Mouse (Mus musculus): Measurements from ENCODE around the gene Nuak2. TPM values are rescaled to one million over a fixed set of nuclear protein-coding genes. Genes with fewer than 3 reads are reported as not detected.

Nuak2 gene
- polyA plus RNA-seq, 1 experiment: 1.7 TPM

GRCm38 (mm10) chr1:132372354-132372753 is 56.4 kb downstream of the Nuak2 start:
- Histone ChIP-seq H3K4me1 (peaks cover 92% of the 10 kb centered on the region), H3K9me3 (no peaks in the 10 kb centered on the region), H3K27me3 (replicated peaks) (peaks cover 54% of the 10 kb centered on the region), H3K36me3 (replicated peaks; ENCODE audit: low read length) (no peaks in the 10 kb centered on the region), H3K4me3 (replicated peaks) (no peak overlapping the region)
- TF ChIP-seq GATA1 (IDR thresholded peaks at IDR 0.05; ENCODE audit: borderline replicate concordance, low read length): no peak
- no peak for TF ChIP-seq FLI1 (IDR thresholded peaks at IDR 0.05; ENCODE audit: low read length)

GRCm38 (mm10) chr1:132372896-132373534 is 57.1 kb downstream of the Nuak2 start:
- no peaks in the 10 kb centered on the region for H3K36me3 ChIP-seq (replicated peaks; ENCODE audit: low read length)
- H3K4me3 ChIP-seq (replicated peaks): no peak overlapping the region
- H3K4me1 ChIP-seq: peaks cover 92% of the 10 kb centered on the region
- peaks cover 61% of the 10 kb centered on the region for H3K27me3 ChIP-seq (replicated peaks)
- TF ChIP-seq GATA1 (IDR thresholded peaks at IDR 0.05; ENCODE audit: borderline replicate concordance, low read length) (no peak), FLI1 (IDR thresholded peaks at IDR 0.05; ENCODE audit: low read length) (no peak)
- H3K9me3 ChIP-seq: no peaks in the 10 kb centered on the region

- Histone ChIP-seq H3K36me3 (replicated peaks; ENCODE audit: low read length) (no peaks in the 10 kb centered on the region), H3K9me3 (no peaks in the 10 kb centered on the region), H3K4me3 (replicated peaks) (peak overlapping the region; percentile 48), H3K4me1 (peaks cover 87% of the 10 kb centered on the region), H3K27me3 (replicated peaks) (peaks cover 73% of the 10 kb centered on the region)
- TF ChIP-seq GATA1 (IDR thresholded peaks at IDR 0.05; ENCODE audit: borderline replicate concordance, low read length): no peak
- no peak for TF ChIP-seq FLI1 (IDR thresholded peaks at IDR 0.05; ENCODE audit: low read length)
Observed at GRCm38 (mm10) chr1:132374140-132374872, 58.4 kb downstream of the Nuak2 start.

- peaks cover 87% of the 10 kb centered on the region for H3K4me1 ChIP-seq
- H3K9me3 ChIP-seq: no peaks in the 10 kb centered on the region
- H3K36me3 ChIP-seq (replicated peaks; ENCODE audit: low read length): no peaks in the 10 kb centered on the region
- peaks cover 78% of the 10 kb centered on the region for H3K27me3 ChIP-seq (replicated peaks)
- H3K4me3 ChIP-seq (replicated peaks): no peak overlapping the region
- TF ChIP-seq GATA1 (IDR thresholded peaks at IDR 0.05; ENCODE audit: borderline replicate concordance, low read length): no peak
- no peak for TF ChIP-seq FLI1 (IDR thresholded peaks at IDR 0.05; ENCODE audit: low read length)
Observed at GRCm38 (mm10) chr1:132374873-132375244, 58.9 kb downstream of the Nuak2 start.

GRCm38 (mm10) chr1:132375256-132375655 is 59.3 kb downstream of the Nuak2 start:
- TF ChIP-seq GATA1 (IDR thresholded peaks at IDR 0.05; ENCODE audit: borderline replicate concordance, low read length) (no peak), FLI1 (IDR thresholded peaks at IDR 0.05; ENCODE audit: low read length) (no peak)
- Histone ChIP-seq H3K4me1 (peaks cover 83% of the 10 kb centered on the region), H3K4me3 (replicated peaks) (no peak overlapping the region), H3K27me3 (replicated peaks) (peaks cover 82% of the 10 kb centered on the region), H3K9me3 (no peaks in the 10 kb centered on the region), H3K36me3 (replicated peaks; ENCODE audit: low read length) (no peaks in the 10 kb centered on the region)

- Histone ChIP-seq H3K27me3 (replicated peaks) (peaks cover 91% of the 10 kb centered on the region), H3K4me1 (peaks cover 78% of the 10 kb centered on the region), H3K4me3 (replicated peaks) (no peak overlapping the region), H3K36me3 (replicated peaks; ENCODE audit: low read length) (no peaks in the 10 kb centered on the region), H3K9me3 (no peaks in the 10 kb centered on the region)
- TF ChIP-seq GATA1 (IDR thresholded peaks at IDR 0.05; ENCODE audit: borderline replicate concordance, low read length) (no peak), FLI1 (IDR thresholded peaks at IDR 0.05; ENCODE audit: low read length) (no peak)
Observed at GRCm38 (mm10) chr1:132376211-132377054, 60.5 kb downstream of the Nuak2 start.

- no peak overlapping the region for H3K4me3 ChIP-seq (replicated peaks)
- peaks cover 93% of the 10 kb centered on the region for H3K27me3 ChIP-seq (replicated peaks)
- H3K4me1 ChIP-seq: peaks cover 77% of the 10 kb centered on the region
- H3K9me3 ChIP-seq: no peaks in the 10 kb centered on the region
- H3K36me3 ChIP-seq (replicated peaks; ENCODE audit: low read length): no peaks in the 10 kb centered on the region
- TF ChIP-seq GATA1 (IDR thresholded peaks at IDR 0.05; ENCODE audit: borderline replicate concordance, low read length) (no peak), FLI1 (IDR thresholded peaks at IDR 0.05; ENCODE audit: low read length) (no peak)
Observed at GRCm38 (mm10) chr1:132377055-132377365, 61.1 kb downstream of the Nuak2 start.

GRCm38 (mm10) chr1:132377811-132378210 is 61.9 kb downstream of the Nuak2 start:
- H3K9me3 ChIP-seq: no peaks in the 10 kb centered on the region
- no peaks in the 10 kb centered on the region for H3K36me3 ChIP-seq (replicated peaks; ENCODE audit: low read length)
- TF ChIP-seq GATA1 (IDR thresholded peaks at IDR 0.05; ENCODE audit: borderline replicate concordance, low read length): no peak
- no peak for TF ChIP-seq FLI1 (IDR thresholded peaks at IDR 0.05; ENCODE audit: low read length)
- peaks cover 96% of the 10 kb centered on the region for H3K27me3 ChIP-seq (replicated peaks)
- peaks cover 76% of the 10 kb centered on the region for H3K4me1 ChIP-seq
- H3K4me3 ChIP-seq (replicated peaks): no peak overlapping the region

GRCm38 (mm10) chr1:132380550-132381100 is 64.7 kb downstream of the Nuak2 start:
- Histone ChIP-seq H3K4me3 (replicated peaks) (no peak overlapping the region), H3K36me3 (replicated peaks; ENCODE audit: low read length) (no peaks in the 10 kb centered on the region)

More at GRCm38 (mm10) chr1:132380550-132381100, 64.7 kb downstream of the Nuak2 start:
- H3K27me3 ChIP-seq (replicated peaks): peaks cover 97% of the 10 kb centered on the region
- peaks cover 64% of the 10 kb centered on the region for H3K4me1 ChIP-seq
- H3K9me3 ChIP-seq: no peaks in the 10 kb centered on the region
- TF ChIP-seq GATA1 (IDR thresholded peaks at IDR 0.05; ENCODE audit: borderline replicate concordance, low read length) (no peak), FLI1 (IDR thresholded peaks at IDR 0.05; ENCODE audit: low read length) (no peak)

Measured in megakaryocyte, embryonic 14.5 days (primary cell).